10 mouse cellular contexts compared by ENCODE assay signal in genomic region chr16:90810716-90811256, GRCm38 (mm10). TPM values are rescaled to one million over a fixed set of nuclear protein-coding genes. Genes with fewer than 3 reads are reported as not detected.
DNase-seq lines count a peak whose midpoint lies in the region; ATAC-seq and TF ChIP-seq lines count a peak whose summit lies in the region.
"Had no signal": no experiment of that assay in that cellular context is flagged by ENCODE, and none has a peak within 500 bp of the region (broad histone marks: within the 10 kb centered on the region; RNA-seq: fewer than 3 reads in every experiment).

No protein-coding gene starts in this region.

- 58% methylated on average over 11 of the region's 11 CpGs for WGBS in thymus, adult 2 months
- 48% methylated on average over 11 of the region's 11 CpGs for WGBS in limb, embryonic 14.5 days
- 49% methylated on average over 11 of the region's 11 CpGs for whole genome bisulfite sequencing in stomach, embryonic 16.5 days

- no peak overlapping the region for H3K27ac ChIP-seq in thymus, adult 2 months (ENCODE audit: control insufficient read depth, insufficient read depth, low read length)
- H3K27ac ChIP-seq in limb, embryonic 14.5 days (replicated peaks; ENCODE audit: low read depth, low read length), result peak overlapping the region; percentile 41
- H3K27ac ChIP-seq in stomach, embryonic 16.5 days (ENCODE audit: low read length), result peak overlapping the region; percentile 74

- H3K27me3 ChIP-seq in erythroblast, embryonic 14.5 days (ENCODE audit: control insufficient read depth), result peaks cover 25% of the 10 kb centered on the region
- no peaks in the 10 kb centered on the region for H3K27me3 ChIP-seq in thymus, adult 2 months (ENCODE audit: control insufficient read depth, insufficient read depth, low read length)
- H3K27me3 ChIP-seq in limb, embryonic 14.5 days (ENCODE audit: control insufficient read depth, insufficient read depth, low read length), result no peaks in the 10 kb centered on the region
- no peaks in the 10 kb centered on the region for H3K27me3 ChIP-seq in stomach, embryonic 16.5 days (ENCODE audit: control insufficient read depth, insufficient read depth, low read length)

- H3K4me2 ChIP-seq in limb, embryonic 14.5 days (replicated peaks; ENCODE audit: low read depth, low read length, severe bottlenecking), result peak overlapping the region; percentile 80
- H3K4me2 ChIP-seq in stomach, embryonic 16.5 days (ENCODE audit: low read depth, low read length), result peak overlapping the region; percentile 63

- TF ChIP-seq CTCF in thymus, adult 2 months (IDR thresholded peaks at IDR 0.05; ENCODE audit: borderline replicate concordance, control insufficient read depth, extremely low read depth, insufficient read depth, low read length, poor library complexity), result no peak

- H3K9me3 ChIP-seq in erythroblast, embryonic 14.5 days (ENCODE audit: control insufficient read depth, low read length), result no peaks in the 10 kb centered on the region
- no peaks in the 10 kb centered on the region for H3K9me3 ChIP-seq in limb, embryonic 14.5 days (ENCODE audit: control insufficient read depth, low read length)
- no peaks in the 10 kb centered on the region for H3K9me3 ChIP-seq in stomach, embryonic 16.5 days (replicated peaks; ENCODE audit: control insufficient read depth, low read length)

- H3K4me3 ChIP-seq in erythroblast, embryonic 14.5 days (replicated peaks), result peak overlapping the region; percentile 91
- H3K4me3 ChIP-seq in thymus, adult 2 months (ENCODE audit: control insufficient read depth, insufficient read depth, low read length), result peak overlapping the region; percentile 5; the same call in 1 of the 2 replicates
- H3K4me3 ChIP-seq in limb, embryonic 14.5 days (replicated peaks; ENCODE audit: low read length), result peak overlapping the region; percentile 82
- peak overlapping the region; percentile 80 for H3K4me3 ChIP-seq in stomach, embryonic 16.5 days (replicated peaks; ENCODE audit: low read length)

- TF ChIP-seq POLR2A in thymus, adult 2 months (IDR thresholded peaks at IDR 0.05; ENCODE audit: control insufficient read depth, extremely low read depth, insufficient read depth, low read length, poor library complexity), result no peak
- no peak for TF ChIP-seq POLR2A in limb, embryonic 14.5 days (IDR thresholded peaks at IDR 0.05; ENCODE audit: borderline replicate concordance, extremely low read depth, insufficient read depth, insufficient read length)

- no peak for DNase-seq in thymus, adult 2 months
- no peak for DNase-seq in thymus, postnatal 36 days
- DNase-seq in limb, embryonic 14.5 days (ENCODE audit: low spot score), result no peak
- DNase-seq in adrenal gland, postnatal 10 days, result no peak
- DNase-seq in adrenal gland, postnatal 4 days (ENCODE audit: low spot score in 2 of 2), result no peak

- H3K36me3 ChIP-seq in erythroblast, embryonic 14.5 days (ENCODE audit: control insufficient read depth), result peaks cover 17% of the 10 kb centered on the region
- H3K36me3 ChIP-seq in thymus, adult 2 months (ENCODE audit: control insufficient read depth, insufficient read depth, low read length), result no peaks in the 10 kb centered on the region
- 0 out of 2 replicates have a peak, but pooled peaks cover 1% of the 10 kb centered on the region for H3K36me3 ChIP-seq in limb, embryonic 14.5 days (ENCODE audit: control insufficient read depth, insufficient read depth, low read length)
- no peaks in the 10 kb centered on the region for H3K36me3 ChIP-seq in stomach, embryonic 16.5 days (ENCODE audit: control insufficient read depth, insufficient read depth, low read length)

- peak overlapping the region; percentile 38 for H3K9ac ChIP-seq in limb, embryonic 14.5 days (ENCODE audit: low read depth, low read length, severe bottlenecking)
- H3K9ac ChIP-seq in stomach, embryonic 16.5 days (ENCODE audit: low read length), result peak overlapping the region; percentile 66

- no peak for ATAC-seq in erythroblast, adult 5-6 weeks (replicated peaks; ENCODE audit: low FRiP score, poor library complexity, severe bottlenecking)
- ATAC-seq in limb, embryonic 14.5 days (ENCODE audit: low FRiP score, low read depth), result 0 out of 2 replicates have a peak, but pooled peaks have one; percentile 1
- peak; percentile 6; the same call in 1 of the 2 replicates for ATAC-seq in stomach, embryonic 16.5 days (ENCODE audit: insufficient read depth, low FRiP score)

- H3K4me1 ChIP-seq in erythroblast, embryonic 14.5 days (ENCODE audit: control insufficient read depth), result peaks cover 45% of the 10 kb centered on the region
- H3K4me1 ChIP-seq in thymus, adult 2 months (replicated peaks; ENCODE audit: control insufficient read depth, insufficient read depth, low read length), result peaks cover 7% of the 10 kb centered on the region
- H3K4me1 ChIP-seq in limb, embryonic 14.5 days (ENCODE audit: control insufficient read depth, insufficient read depth, low read length), result peaks cover 11% of the 10 kb centered on the region
- H3K4me1 ChIP-seq in stomach, embryonic 16.5 days (ENCODE audit: control insufficient read depth, insufficient read depth, low read length), result peaks cover 11% of the 10 kb centered on the region

RNA-seq across cellular contexts. Expression of gene Urb1, which starts 0.6 kb away (rescaled TPM):
- 0.09 and 0.12 TPM in 2 replicates for polyA plus RNA-seq in erythroblast, embryonic 14.5 days (2012)
- total RNA-seq in erythroblast, adult 5-6 weeks (2015; ENCODE audit: low replicate concordance), result 1.5 and 2.5 TPM in 2 replicates
- 1.8 and 2.5 TPM in 2 replicates for total RNA-seq in erythroblast, adult 5-6 weeks (2017; ENCODE audit: low replicate concordance)
- polyA plus RNA-seq in thymus, adult 2 months (2012; rRNA removed), result 9.3 and 10.3 TPM in 2 replicates
- 8.6 and 9.8 TPM in 2 replicates for polyA plus RNA-seq in limb, embryonic 14.5 days (2012; rRNA removed)
- polyA plus RNA-seq in limb, embryonic 14.5 days (2014; fragmentation: Nextera tagmentation; extraction: Ambion mirVana), result 10.6 and 11.4 TPM in 2 replicates
- 7.8 and 8.1 TPM in 2 replicates for polyA plus RNA-seq in stomach, embryonic 16.5 days (2015; fragmentation: Nextera tagmentation; extraction: Ambion mirVana)
- total RNA-seq in adrenal gland, postnatal 10 days (2021), result 10 to 100 TPM; 11.9 to 14.3 TPM
- total RNA-seq in adrenal gland, postnatal 4 days (2021), result 10 to 100 TPM; 14.9 to 18.7 TPM

RNA-seq across cellular contexts. Expression of gene Eva1c, which starts 15.7 kb away (rescaled TPM):
- 0.30 and 0.55 TPM in 2 replicates for polyA plus RNA-seq in erythroblast, embryonic 14.5 days (2012)
- total RNA-seq in erythroblast, adult 5-6 weeks (2015; ENCODE audit: low replicate concordance), result not detected in 2 replicates
- 0.60 TPM in 1 of 2 replicates, not detected in the other for total RNA-seq in erythroblast, adult 5-6 weeks (2017; ENCODE audit: low replicate concordance)
- 2.0 TPM in 2 replicates for polyA plus RNA-seq in thymus, adult 2 months (2012; rRNA removed)
- polyA plus RNA-seq in limb, embryonic 14.5 days (2012; rRNA removed), result 1.4 and 1.8 TPM in 2 replicates
- 1.5 and 2.6 TPM in 2 replicates for polyA plus RNA-seq in limb, embryonic 14.5 days (2014; fragmentation: Nextera tagmentation; extraction: Ambion mirVana)
- polyA plus RNA-seq in stomach, embryonic 16.5 days (2015; fragmentation: Nextera tagmentation; extraction: Ambion mirVana), result 2.2 and 2.6 TPM in 2 replicates
- 1 to 10 TPM; 4.3 to 4.5 TPM for total RNA-seq in adrenal gland, postnatal 10 days (2021)
- 1 to 10 TPM; 5.1 to 5.8 TPM for total RNA-seq in adrenal gland, postnatal 4 days (2021)
- total RNA-seq: common myeloid progenitor, adult 5-6 weeks; neutrophil, adult 5-6 weeks had no signal

Comparison
In these comparisons a context has a peak if more than half of its experiments do, and no peak if none do; other contexts are left out.
1. H3K4me3 ChIP-seq: peak in every context shown above with its lines; median percentile 91 in erythroblast, embryonic 14.5 days; 82 in limb, embryonic 14.5 days; 80 in stomach, embryonic 16.5 days; 5 in thymus, adult 2 months.